Mouse (Mus musculus): ENCODE data around the gene B3gnt3.

GRCm38 (mm10) chr8:71701414-71702086 lies at the start of gene B3gnt3:
- TF ChIP-seq POLR2A (IDR thresholded peaks at IDR 0.05; ENCODE audit: extremely low read depth, insufficient read depth, low read length) (no peak), CTCF (IDR thresholded peaks at IDR 0.05; ENCODE audit: extremely low read depth, insufficient read depth, low read length) (no peak)

Data from cortical plate, adult 2 months (tissue).